Mouse (Mus musculus) neural tube, embryonic 10.5 days (tissue): ENCODE data around the gene Tspan5.

Source experiments
- DNase-seq: peaks from one replicate; pipeline ENCODE4 v3.0.0-alpha.2; 2017; ENCODE audit warnings: low spot score; ENCODE audit errors: extremely low spot score

Tspan5 gene

GRCm38 (mm10) chr3:138744030-138744774, 2.2 kb downstream of the Tspan5 start:
- DNase-seq = no peak

- DNase-seq = no peak
Observed at GRCm38 (mm10) chr3:138745091-138745490, 3.1 kb downstream of the Tspan5 start.

GRCm38 (mm10) chr3:138745596-138745995, 3.6 kb downstream of the Tspan5 start:
- DNase-seq = no peak

GRCm38 (mm10) chr3:138746556-138746955, 4.6 kb downstream of the Tspan5 start:
- no peak for DNase-seq

GRCm38 (mm10) chr3:138747035-138747434, 5.0 kb downstream of the Tspan5 start:
- no peak for DNase-seq

GRCm38 (mm10) chr3:138747985-138748384, 6.0 kb downstream of the Tspan5 start:
- no peak for DNase-seq

GRCm38 (mm10) chr3:138749645-138750044, 7.7 kb downstream of the Tspan5 start:
- DNase-seq = no peak

- DNase-seq = no peak
Observed at GRCm38 (mm10) chr3:138751328-138751727, 9.3 kb downstream of the Tspan5 start.

GRCm38 (mm10) chr3:138752056-138752455, 10.1 kb downstream of the Tspan5 start:
- DNase-seq = no peak

- no peak for DNase-seq
Observed at GRCm38 (mm10) chr3:138752769-138753168, 10.8 kb downstream of the Tspan5 start.

GRCm38 (mm10) chr3:138753182-138753885, 11.3 kb downstream of the Tspan5 start:
- no peak for DNase-seq

- no peak for DNase-seq
Observed at GRCm38 (mm10) chr3:138754328-138754727, 12.3 kb downstream of the Tspan5 start.

GRCm38 (mm10) chr3:138757283-138757682, 15.3 kb downstream of the Tspan5 start:
- no peak for DNase-seq

GRCm38 (mm10) chr3:138759968-138760684, 18.1 kb downstream of the Tspan5 start:
- no peak for DNase-seq

- DNase-seq = no peak
Observed at GRCm38 (mm10) chr3:138760685-138761119, 18.7 kb downstream of the Tspan5 start.

- no peak for DNase-seq
Observed at GRCm38 (mm10) chr3:138761531-138761930, 19.5 kb downstream of the Tspan5 start.

GRCm38 (mm10) chr3:138763941-138764340, 21.9 kb downstream of the Tspan5 start:
- DNase-seq = no peak

- no peak for DNase-seq
Observed at GRCm38 (mm10) chr3:138764782-138765181, 22.8 kb downstream of the Tspan5 start.

GRCm38 (mm10) chr3:138767034-138767433, 25.0 kb downstream of the Tspan5 start:
- no peak for DNase-seq

GRCm38 (mm10) chr3:138768541-138769093, 26.6 kb downstream of the Tspan5 start:
- DNase-seq = no peak

- no peak for DNase-seq
Observed at GRCm38 (mm10) chr3:138770650-138771331, 28.8 kb downstream of the Tspan5 start.
